Mouse (Mus musculus) forebrain, embryonic 12.5 days (tissue): Measurements from ENCODE around the gene Gm20518. TPM values are rescaled to one million over a fixed set of nuclear protein-coding genes. Genes with fewer than 3 reads are reported as not detected.
A peak's percentile ranks its signal among the peaks of the same experiment; 100 is the strongest.

Experiments
- ATAC-seq: fragments of 200-750 bp; cut with Nextera tagmentation; 2 replicates; pipeline ENCODE4 v1.8.0; 2017; ENCODE audit warnings: moderate TSS enrichment; ENCODE audit not compliant: low FRiP score
- H3K27ac ChIP-seq: fragments of 300-500 bp; sonication (generic); 2 replicates; pipeline ENCODE4 v1.5.1; 2016; ENCODE audit warnings: mild to moderate bottlenecking
- H3K27me3 ChIP-seq: fragments of 300-500 bp; sonication (generic); 2 replicates; pipeline ENCODE4 v1.6.1; 2016; ENCODE audit warnings: mild to moderate bottlenecking
- H3K36me3 ChIP-seq: fragments of 300-500 bp; sonication (generic); replicated peaks from 2 replicates; pipeline ENCODE4 v1.6.1; 2016; ENCODE audit warnings: mild to moderate bottlenecking
- H3K4me1 ChIP-seq: fragments of 300-500 bp; sonication (generic); 2 replicates; pipeline ENCODE4 v1.6.1; 2016
- H3K4me2 ChIP-seq: fragments of 300-500 bp; sonication (generic); 2 replicates; pipeline ENCODE4 v1.6.1; 2016; ENCODE audit warnings: mild to moderate bottlenecking, moderate library complexity
- H3K4me3 ChIP-seq: fragments of 300-500 bp; sonication (generic); replicated peaks from 2 replicates; pipeline ENCODE4 v1.5.1; 2016; ENCODE audit warnings: mild to moderate bottlenecking
- H3K9ac ChIP-seq: fragments of 300-500 bp; sonication (generic); 2 replicates; pipeline ENCODE4 v1.6.1; 2016; ENCODE audit warnings: mild to moderate bottlenecking
- H3K9me3 ChIP-seq: fragments of 300-500 bp; sonication (generic); 2 replicates; pipeline ENCODE4 v1.6.1; 2016
- WGBS: fragments of 180-500 bp; shearing (Covaris S2); methylation state at CpG from one replicate; pipeline ENCODE4 v1.1.7; 2016; 5-methylcytosine and 5-hydroxymethylcytosine counted together
- polyA plus RNA-seq: library from polyadenylated mRNA; unstranded; fragments of >200 nt; fragmentation: Nextera tagmentation; extraction: Ambion mirVana; gene quantifications from 2 replicates; pipeline ENCODE4 v1.2.1, GENCODE M21; 2016

The Gm20518 gene
- polyA plus RNA-seq, 1 experiment from 2014 or later: 0.43 TPM

- Histone ChIP-seq H3K9ac (peak overlapping the region; percentile 74), H3K27ac (peak overlapping the region; percentile 80), H3K4me3 (peak overlapping the region; percentile 84), H3K27me3 (peaks cover 31% of the 10 kb centered on the region), H3K4me2 (peak overlapping the region; percentile 86), H3K4me1 (peaks cover 28% of the 10 kb centered on the region), H3K9me3 (no peaks in the 10 kb centered on the region), H3K36me3 (peaks cover 25% of the 10 kb centered on the region)
- WGBS: under 1% methylated on average over 72 of the region's 72 CpGs
- ATAC-seq: peak; percentile 56
These were observed 36.0 kb upstream of the Gm20518 start for GRCm38 (mm10) chr16:17927351-17928082.

- H3K27me3 ChIP-seq: peaks cover 37% of the 10 kb centered on the region
- H3K9me3 ChIP-seq: no peaks in the 10 kb centered on the region
- H3K36me3 ChIP-seq: peaks cover 25% of the 10 kb centered on the region
- H3K27ac ChIP-seq: peak overlapping the region; percentile 90
- H3K9ac ChIP-seq: peak overlapping the region; percentile 85
- ATAC-seq: peak; percentile 8; the same call in 1 of the 2 replicates
- peaks cover 32% of the 10 kb centered on the region for H3K4me1 ChIP-seq
- H3K4me2 ChIP-seq: peak overlapping the region; percentile 96
- peak overlapping the region; percentile 57 for H3K4me3 ChIP-seq
- under 1% methylated on average over 14 of the region's 14 CpGs for WGBS
These were observed 30.7 kb upstream of the Gm20518 start for GRCm38 (mm10) chr16:17922163-17922538.

- peaks cover 26% of the 10 kb centered on the region for H3K4me1 ChIP-seq
- peak overlapping the region; percentile 96 for H3K4me2 ChIP-seq
- no peaks in the 10 kb centered on the region for H3K9me3 ChIP-seq
- WGBS: 2% methylated on average over 47 of the region's 47 CpGs
- peak overlapping the region; percentile 85 for H3K9ac ChIP-seq
- peaks cover 23% of the 10 kb centered on the region for H3K36me3 ChIP-seq
- H3K27ac ChIP-seq: peak overlapping the region; percentile 90
- peak; percentile 97 for ATAC-seq
- H3K27me3 ChIP-seq: peaks cover 42% of the 10 kb centered on the region
- H3K4me3 ChIP-seq: peak overlapping the region; percentile 57
These were observed 30.1 kb upstream of the Gm20518 start for GRCm38 (mm10) chr16:17921325-17922162.

- peaks cover 14% of the 10 kb centered on the region for H3K36me3 ChIP-seq
- peak overlapping the region; percentile 96 for H3K4me2 ChIP-seq
- H3K9ac ChIP-seq: peak overlapping the region; percentile 67
- H3K27me3 ChIP-seq: peaks cover 46% of the 10 kb centered on the region
- H3K4me1 ChIP-seq: peaks cover 24% of the 10 kb centered on the region
- H3K27ac ChIP-seq: 0 out of 2 replicates have a peak overlapping the region, but pooled peaks have one; percentile 19
- no peaks in the 10 kb centered on the region for H3K9me3 ChIP-seq
- WGBS: 3% methylated on average over 20 of the region's 20 CpGs
- H3K4me3 ChIP-seq: peak overlapping the region; percentile 14
- ATAC-seq: no peak
These were observed 29.1 kb upstream of the Gm20518 start for GRCm38 (mm10) chr16:17920586-17920985.

GRCm38 (mm10) chr16:17914307-17915249 lies 23.1 kb upstream of the Gm20518 start, which contains the start of gene Gsc2:
Gene Gsc2 (minus strand): TSS chr16:17915059.
- Histone ChIP-seq H3K9me3 (no peaks in the 10 kb centered on the region), H3K9ac (peak within 1 kb of the TSS; percentile 49), H3K36me3 (no peaks in the 10 kb centered on the region), H3K4me2 (peak within 1 kb of the TSS; percentile 58), H3K27ac (no peak within 1 kb of the TSS), H3K27me3 (peaks cover 70% of the 10 kb centered on the region), H3K4me1 (peaks cover 20% of the 10 kb centered on the region), H3K4me3 (peak within 1 kb of the TSS; percentile 38)
- under 1% methylated on average over 104 of the region's 106 CpGs for WGBS
- no peak for ATAC-seq

- Histone ChIP-seq H3K4me1 (peaks cover 20% of the 10 kb centered on the region), H3K4me2 (peak within 1 kb of the TSS; percentile 95), H3K27me3 (peaks cover 45% of the 10 kb centered on the region), H3K27ac (0 out of 2 replicates have a peak within 1 kb of the TSS, but pooled peaks have one; percentile 27), H3K9me3 (no peaks in the 10 kb centered on the region), H3K36me3 (peaks cover 33% of the 10 kb centered on the region), H3K9ac (peak within 1 kb of the TSS; percentile 80), H3K4me3 (peak within 1 kb of the TSS; percentile 65)
- under 1% methylated on average over 35 of the region's 35 CpGs for WGBS
- peak; percentile 95 for ATAC-seq
These were observed 19.7 kb upstream of the Gm20518 start, which contains the start of gene Ess2 for GRCm38 (mm10) chr16:17911052-17911595. Gene Ess2 (minus strand): TSS chr16:17911348.

- Histone ChIP-seq H3K9ac (no peak within 1 kb of the TSS), H3K27ac (no peak within 1 kb of the TSS), H3K4me3 (no peak within 1 kb of the TSS), H3K36me3 (peaks cover 57% of the 10 kb centered on the region), H3K27me3 (no peaks in the 10 kb centered on the region; the same call in 1 of the 2 replicates), H3K4me1 (no peaks in the 10 kb centered on the region), H3K4me2 (no peak within 1 kb of the TSS), H3K9me3 (no peaks in the 10 kb centered on the region)
- 94% methylated on average over 14 of the region's 14 CpGs for WGBS
- ATAC-seq: no peak
These were observed 7.0 kb upstream of the Gm20518 start, which contains the start of the genes Dgcr2 and Tssk2 for GRCm38 (mm10) chr16:17898462-17898861. Gene Dgcr2 (minus strand): TSS chr16:17898562. Gene Tssk2 (plus strand): TSS chr16:17898637.

- Histone ChIP-seq H3K36me3 (peaks cover 34% of the 10 kb centered on the region), H3K4me3 (no peak overlapping the region), H3K4me2 (no peak overlapping the region), H3K27ac (no peak overlapping the region), H3K9me3 (no peaks in the 10 kb centered on the region), H3K9ac (no peak overlapping the region), H3K4me1 (peaks cover 8% of the 10 kb centered on the region), H3K27me3 (no peaks in the 10 kb centered on the region; the same call in 1 of the 2 replicates)
- ATAC-seq: no peak
These were observed 4.6 kb upstream of the Gm20518 start for GRCm38 (mm10) chr16:17896091-17896490.

GRCm38 (mm10) chr16:17893923-17894322 lies 2.5 kb upstream of the Gm20518 start, which contains the start of gene Tssk1:
Gene Tssk1 (plus strand): TSS chr16:17894223.
- Histone ChIP-seq H3K9ac (no peak within 1 kb of the TSS), H3K4me1 (peaks cover 22% of the 10 kb centered on the region), H3K9me3 (no peaks in the 10 kb centered on the region), H3K36me3 (peaks cover 12% of the 10 kb centered on the region), H3K4me2 (no peak within 1 kb of the TSS), H3K27ac (no peak within 1 kb of the TSS), H3K27me3 (no peaks in the 10 kb centered on the region; the same call in 1 of the 2 replicates), H3K4me3 (no peak within 1 kb of the TSS)
- no peak for ATAC-seq
- WGBS: 85% methylated on average over 2 of the region's 2 CpGs

GRCm38 (mm10) chr16:17892606-17893005 lies 1.1 kb upstream of the Gm20518 start:
- Histone ChIP-seq H3K4me1 (peaks cover 22% of the 10 kb centered on the region), H3K9ac (no peak overlapping the region), H3K36me3 (no peaks in the 10 kb centered on the region), H3K4me2 (no peak overlapping the region), H3K4me3 (no peak overlapping the region), H3K27me3 (no peaks in the 10 kb centered on the region; the same call in 1 of the 2 replicates), H3K27ac (no peak overlapping the region), H3K9me3 (no peaks in the 10 kb centered on the region)
- no peak for ATAC-seq
- WGBS: 89% methylated on average over 3 of the region's 3 CpGs
